Mouse (Mus musculus) spleen, postnatal 10 days (tissue): ENCODE measurements around the gene Dhx40.
A peak's percentile ranks its signal among the peaks of the same experiment; 100 is the strongest.
"Not testable (repeated sequence)": the region's sequence is repeated elsewhere in the genome, so short reads cannot be mapped to it uniquely, and the experiment has no call there.

Experiments used
- DNase-seq, 2 experiments: peaks; one replicate each; pipeline ENCODE4 v3.0.0; 2021 to 2022; ENCODE audit warnings: low spot score in 2 of 2

Dhx40 gene

GRCm38 (mm10) chr11:86818928-86819327, 11.4 kb upstream of the Dhx40 start:
- no peak for DNase-seq

GRCm38 (mm10) chr11:86816288-86816687, 8.7 kb upstream of the Dhx40 start:
- DNase-seq, result not testable (repeated sequence)

- not testable (repeated sequence) for DNase-seq
Measured at GRCm38 (mm10) chr11:86814481-86814880, 6.9 kb upstream of the Dhx40 start.

DNA sequence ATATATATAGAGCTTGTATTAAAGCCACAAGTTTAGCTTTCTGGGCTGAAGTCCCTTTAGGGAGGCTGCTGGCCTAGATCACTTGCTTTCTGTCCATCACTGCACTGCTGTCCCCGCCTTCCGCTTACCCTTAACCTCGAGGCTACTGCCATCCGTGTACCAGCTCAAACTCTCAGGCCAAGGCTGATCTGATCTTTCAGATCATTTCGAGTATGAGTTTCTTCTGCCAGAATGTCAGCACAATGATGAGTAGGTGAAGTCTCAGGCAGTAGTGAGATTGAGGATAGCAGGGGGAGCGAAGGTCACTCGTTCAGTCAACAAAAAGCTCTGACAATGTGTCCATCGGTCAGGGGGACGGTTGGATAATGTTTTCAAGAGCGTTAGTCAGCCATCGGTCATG, 5.7 kb upstream of the Dhx40 start:
- DNase-seq, result not testable (repeated sequence)

DNA sequence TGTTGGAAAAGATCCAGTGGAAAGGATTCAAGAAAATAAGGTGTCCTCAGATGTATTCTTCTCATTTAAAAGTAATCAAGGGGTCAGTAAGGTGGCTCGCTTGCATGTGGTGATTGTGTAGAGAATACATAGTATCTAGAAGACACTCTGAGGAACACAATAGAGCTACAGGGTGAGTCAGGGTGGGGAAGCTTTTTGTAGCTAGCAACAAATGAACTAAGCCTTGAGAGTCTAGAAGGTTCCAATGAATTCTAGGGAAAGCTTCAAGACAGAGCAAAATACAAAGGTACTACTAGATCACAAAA, 3.7 kb upstream of the Dhx40 start:
- no peak for DNase-seq

GRCm38 (mm10) chr11:86810572-86811325, 3.2 kb upstream of the Dhx40 start:
- DNase-seq, result no peak

- DNase-seq, result no peak
Measured at GRCm38 (mm10) chr11:86809828-86810227, 2.3 kb upstream of the Dhx40 start.

DNA sequence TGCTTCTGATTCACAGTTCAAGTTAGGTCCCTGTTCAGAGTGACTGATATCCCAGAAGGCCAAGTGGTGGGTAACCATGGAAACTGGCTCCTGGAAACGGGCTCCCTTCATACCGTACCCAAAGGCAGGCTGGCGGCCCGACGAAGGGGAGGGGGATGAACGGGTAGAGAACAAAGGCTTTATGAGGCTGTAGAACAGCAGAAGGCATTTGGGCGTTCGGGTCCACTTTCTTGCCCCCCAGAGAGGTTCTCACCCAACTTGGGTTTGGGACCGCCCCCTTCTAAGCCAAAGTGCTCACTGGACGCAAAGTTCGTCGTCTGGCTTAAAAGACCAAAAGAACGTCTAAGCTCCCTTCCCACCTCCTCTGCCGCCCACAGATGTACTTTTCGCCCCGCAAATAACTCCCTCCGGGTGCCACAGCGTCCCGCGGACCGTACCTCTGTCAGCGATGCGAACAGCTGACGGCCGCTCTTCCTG, 507 bp downstream of the Dhx40 start:
- peak; percentile 65 for DNase-seq

DNA sequence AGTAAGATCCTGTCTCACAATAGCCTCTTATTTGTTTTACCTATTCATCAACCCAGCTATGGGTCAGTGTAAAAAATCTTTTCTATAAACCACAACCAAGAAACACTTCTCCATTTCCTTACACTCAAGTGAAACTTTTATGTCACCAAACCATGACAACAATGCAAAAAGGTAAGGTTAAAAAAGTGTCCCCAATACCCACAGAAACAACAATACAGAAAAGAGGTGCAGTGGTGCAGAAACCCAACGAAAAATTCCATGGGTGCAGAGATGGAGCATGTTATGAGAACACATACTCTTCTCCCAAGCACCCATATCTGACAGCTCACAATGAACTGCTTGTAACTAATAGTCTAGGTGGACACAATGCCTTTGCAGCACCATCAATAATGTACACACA, 13.4 kb downstream of the Dhx40 start:
- no peak for DNase-seq

DNA sequence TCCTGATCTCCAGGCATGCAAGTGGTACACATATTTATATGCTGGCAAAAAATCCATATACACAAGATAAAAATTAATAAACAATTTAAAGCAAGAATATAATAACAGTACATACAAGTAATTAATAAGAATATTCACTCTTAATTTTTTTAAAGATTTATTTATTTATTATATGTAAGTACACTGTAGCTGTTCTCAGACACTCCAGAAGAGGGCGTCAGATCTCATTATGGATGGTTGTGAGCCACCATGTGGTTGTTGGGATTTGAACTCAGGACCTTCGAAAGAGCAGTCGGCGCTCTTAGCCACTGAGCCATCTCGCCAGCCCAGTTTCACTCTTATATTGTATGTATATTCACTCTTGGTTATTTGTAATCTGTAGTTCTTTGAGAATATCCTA, 20.1 kb downstream of the Dhx40 start:
- DNase-seq, result not testable (repeated sequence)

- DNase-seq, result no peak
Measured at GRCm38 (mm10) chr11:86785767-86786166, 21.8 kb downstream of the Dhx40 start.

GRCm38 (mm10) chr11:86769884-86770283, 37.7 kb downstream of the Dhx40 start:
- DNase-seq, result no peak

DNA sequence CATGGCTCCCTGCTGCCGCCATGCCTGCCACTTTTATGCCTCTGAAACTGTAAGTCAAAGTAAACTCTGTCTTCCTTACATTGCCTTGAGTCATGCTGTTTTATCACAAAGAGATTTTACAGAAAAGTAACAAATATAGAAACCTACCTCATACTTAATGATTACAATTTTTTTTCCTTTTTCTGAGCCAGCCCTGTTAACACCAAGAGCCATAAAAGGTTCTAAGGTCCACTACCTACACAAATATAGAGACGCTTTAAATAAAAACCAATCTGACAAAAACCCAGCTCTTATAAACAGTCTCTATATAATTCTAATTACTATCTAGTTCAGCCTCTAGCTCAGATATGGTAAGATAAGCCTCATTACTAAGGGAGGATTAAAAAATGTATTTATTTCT, 43.0 kb downstream of the Dhx40 start:
- no peak for DNase-seq

DNA sequence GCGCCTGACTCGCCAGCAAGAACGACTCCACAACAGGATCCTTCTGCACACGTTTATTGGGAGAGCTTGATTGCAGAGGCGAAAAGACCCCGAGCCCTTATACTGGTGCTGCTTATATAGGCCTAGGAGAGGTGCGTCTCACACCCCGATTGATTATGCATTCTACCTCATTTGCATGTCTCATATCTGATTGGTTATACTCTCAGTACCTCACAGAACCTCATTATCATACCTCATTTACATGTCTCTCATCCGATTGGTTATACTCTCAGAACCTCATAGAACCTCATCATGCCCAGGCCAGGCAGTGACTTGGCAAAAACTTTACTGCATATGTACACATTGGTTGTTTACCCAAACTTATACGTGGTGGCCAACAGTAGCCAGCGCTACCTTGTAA, 44.4 kb downstream of the Dhx40 start:
- DNase-seq, result not testable (repeated sequence)

- no peak for DNase-seq
Measured at GRCm38 (mm10) chr11:86760357-86760756, 47.2 kb downstream of the Dhx40 start.

- DNase-seq, result no peak
Measured at GRCm38 (mm10) chr11:86759886-86760285, 47.7 kb downstream of the Dhx40 start.

GRCm38 (mm10) chr11:86759226-86759625, 48.3 kb downstream of the Dhx40 start:
- no peak for DNase-seq

DNA sequence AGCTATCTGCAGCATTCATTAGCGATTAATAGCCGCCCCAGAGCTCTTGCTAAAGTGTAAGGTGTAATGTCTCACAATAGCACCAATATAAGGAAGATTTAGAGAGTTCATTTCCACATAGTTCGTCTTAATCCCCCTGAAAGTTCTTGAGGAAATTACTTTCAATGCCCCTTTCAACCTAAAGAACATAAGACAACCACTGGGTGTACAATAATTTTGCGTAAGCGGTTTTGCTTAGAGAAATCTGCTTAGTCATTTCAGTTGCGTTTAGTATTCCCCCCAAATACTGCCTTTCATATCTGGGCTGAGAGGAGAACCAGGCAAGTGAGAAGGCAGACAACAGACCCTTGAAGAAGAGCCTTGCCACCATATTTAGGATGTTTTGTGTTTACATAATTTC, 49.0 kb downstream of the Dhx40 start:
- no peak for DNase-seq

GRCm38 (mm10) chr11:86757480-86758371, 49.8 kb downstream of the Dhx40 start, which contains the start of gene Cltc:
Gene Cltc, minus strand, starts transcription at chr11:86757565.
- DNase-seq, result peak; percentile 95 to 97

DNA sequence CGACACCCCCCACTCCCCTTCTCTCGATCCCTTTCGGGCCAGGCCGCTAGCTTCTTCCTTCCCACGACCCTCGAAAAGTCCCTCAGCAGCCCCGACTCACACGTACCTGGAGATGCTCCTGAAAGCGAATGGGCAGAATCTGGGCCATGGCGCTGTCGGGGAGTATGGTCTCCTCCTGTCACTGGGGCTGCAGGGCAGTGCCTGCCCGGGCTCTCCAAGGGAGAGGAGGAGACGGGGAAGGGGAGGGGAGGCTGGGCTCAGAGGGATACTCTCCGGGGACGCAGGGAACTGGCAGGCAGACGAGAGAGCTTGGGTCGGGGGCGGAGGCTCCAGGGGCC, 50.4 kb downstream of the Dhx40 start:
- DNase-seq, result no peak

- peak; percentile 62 to 73 for DNase-seq
Measured at GRCm38 (mm10) chr11:86756156-86757141, 51.1 kb downstream of the Dhx40 start.

DNA sequence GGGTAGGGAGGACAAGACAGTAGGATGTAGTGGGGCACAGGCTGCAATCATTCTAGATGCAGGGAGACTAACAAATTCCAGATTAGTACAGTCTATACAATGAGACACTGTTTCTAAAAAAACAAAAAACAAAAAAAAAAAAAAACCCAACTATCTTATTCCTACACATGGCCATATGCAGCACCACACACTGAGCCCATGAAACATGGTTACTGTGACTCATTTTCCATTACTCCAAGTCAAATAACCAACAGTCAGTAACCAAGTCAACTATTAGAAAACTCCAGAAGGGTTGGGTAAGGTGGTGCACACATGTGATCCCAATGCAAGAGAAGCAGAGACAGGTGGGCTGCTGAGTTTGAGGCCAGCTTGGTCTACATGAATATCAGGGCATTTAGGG, 55.1 kb downstream of the Dhx40 start:
- DNase-seq, result no peak
